Mouse (Mus musculus) cerebellum, adult 2 months (tissue): ENCODE measurements around the gene Lrrc42. TPM values are rescaled to one million over a fixed set of nuclear protein-coding genes. Genes with fewer than 3 reads are reported as not detected.

Experiments used
- DNase-seq, 2 experiments: peaks; one replicate each; pipeline ENCODE4 v3.0.0; 2021
- H3K27ac ChIP-seq: fragments of 200-500 bp; 2 replicates; pipeline ENCODE4 v1.5.1; 2012; ENCODE audit warnings: low read length, control low read depth, inconsistent platforms; ENCODE audit not compliant: insufficient read depth
- H3K27me3 ChIP-seq: fragments of 200-500 bp; 2 replicates; pipeline ENCODE4 v1.6.1; 2012; ENCODE audit warnings: inconsistent platforms, mild to moderate bottlenecking, low read length, moderate library complexity; ENCODE audit not compliant: control insufficient read depth, insufficient read depth
- H3K4me1 ChIP-seq: fragments of 200-500 bp; 2 replicates; pipeline ENCODE4 v1.6.1; 2011; ENCODE audit warnings: low read length; ENCODE audit not compliant: control insufficient read depth, insufficient read depth
- H3K4me3 ChIP-seq: fragments of 200-500 bp; replicated peaks from 2 replicates; pipeline ENCODE3; 2011; ENCODE audit warnings: mild to moderate bottlenecking, low read depth, low read length, control low read depth; ENCODE audit not compliant: insufficient read depth
- CTCF ChIP-seq: fragments of 200-500 bp; IDR thresholded peaks from 2 replicates; pipeline ENCODE4 v1.5.1; 2011; ENCODE audit warnings: low read depth, mild to moderate bottlenecking, control low read depth, low read length, moderate library complexity, borderline replicate concordance; ENCODE audit not compliant: insufficient read depth
- POLR2A ChIP-seq: fragments of 200-500 bp; IDR thresholded peaks from 2 replicates; pipeline ENCODE4 v1.6.1; 2011; ENCODE audit warnings: low read length, control low read depth, borderline replicate concordance; ENCODE audit not compliant: insufficient read depth
- WGBS: fragments of 180-500 bp; shearing (Covaris S2); methylation state at CpG from one replicate; pipeline ENCODE4 v1.1.7; 2018; 5-methylcytosine and 5-hydroxymethylcytosine counted together
- polyA plus RNA-seq: library from polyadenylated mRNA; depleted of rRNA; stranded (reverse); fragments of >200 nt; gene quantifications from 2 replicates; pipeline ENCODE4 v1.2.3, GENCODE M21; 2012; rRNA removed

Lrrc42 gene
- polyA plus RNA-seq, 1 experiment: 24.1 TPM

GRCm38 (mm10) chr4:107207016-107207415 lies 46.3 kb downstream of the Lrrc42 start:
- Histone ChIP-seq H3K27me3 (no peaks in the 10 kb centered on the region), H3K4me1 (no peaks in the 10 kb centered on the region), H3K4me3 (no peak overlapping the region), H3K27ac (no peak overlapping the region)
- DNase-seq: no peak
- WGBS: 98% methylated on average over 2 of the region's 2 CpGs
- no peak for TF ChIP-seq POLR2A
- no peak for TF ChIP-seq CTCF

- H3K27me3 ChIP-seq: no peaks in the 10 kb centered on the region
- DNase-seq: no peak
- no peaks in the 10 kb centered on the region for H3K4me1 ChIP-seq
- no peak overlapping the region for H3K27ac ChIP-seq
- no peak overlapping the region for H3K4me3 ChIP-seq
- WGBS: 92% methylated on average over 7 of the region's 7 CpGs
- TF ChIP-seq POLR2A: no peak
These were observed 50.3 kb downstream of the Lrrc42 start for GRCm38 (mm10) chr4:107203001-107203400.

- no peak for DNase-seq
- no peaks in the 10 kb centered on the region for H3K4me1 ChIP-seq
- H3K4me3 ChIP-seq: no peak overlapping the region
- H3K27me3 ChIP-seq: no peaks in the 10 kb centered on the region
- WGBS: 96% methylated on average over 3 of the region's 3 CpGs
- H3K27ac ChIP-seq: no peak overlapping the region
- TF ChIP-seq CTCF (no peak), POLR2A (no peak)
These were observed 51.6 kb downstream of the Lrrc42 start for GRCm38 (mm10) chr4:107201779-107202178.

- H3K4me3 ChIP-seq: no peak overlapping the region
- TF ChIP-seq POLR2A: no peak
- TF ChIP-seq CTCF: no peak
- 95% methylated on average over 5 of the region's 5 CpGs for WGBS
- H3K27me3 ChIP-seq: no peaks in the 10 kb centered on the region
- no peaks in the 10 kb centered on the region for H3K4me1 ChIP-seq
- DNase-seq: no peak
- H3K27ac ChIP-seq: no peak overlapping the region
These were observed 55.3 kb downstream of the Lrrc42 start for GRCm38 (mm10) chr4:107198072-107198471.

- Histone ChIP-seq H3K4me1 (no peaks in the 10 kb centered on the region), H3K27me3 (no peaks in the 10 kb centered on the region), H3K27ac (no peak overlapping the region), H3K4me3 (no peak overlapping the region)
- TF ChIP-seq POLR2A (no peak), CTCF (no peak)
- no peak for DNase-seq
- 93% methylated on average over 2 of the region's 2 CpGs for WGBS
These were observed 56.9 kb downstream of the Lrrc42 start for GRCm38 (mm10) chr4:107196454-107196853.

- no peaks in the 10 kb centered on the region for H3K4me1 ChIP-seq
- TF ChIP-seq POLR2A (no peak), CTCF (no peak)
- 95% methylated on average over 3 of the region's 3 CpGs for WGBS
- H3K27me3 ChIP-seq: no peaks in the 10 kb centered on the region
- H3K4me3 ChIP-seq: no peak overlapping the region
- DNase-seq: no peak
- H3K27ac ChIP-seq: no peak overlapping the region
These were observed 59.5 kb downstream of the Lrrc42 start for GRCm38 (mm10) chr4:107193841-107194240.

GRCm38 (mm10) chr4:107185703-107186102 lies 67.6 kb downstream of the Lrrc42 start:
- Histone ChIP-seq H3K27ac (no peak overlapping the region), H3K4me3 (no peak overlapping the region), H3K4me1 (no peaks in the 10 kb centered on the region; the same call in 1 of the 2 replicates), H3K27me3 (no peaks in the 10 kb centered on the region)
- DNase-seq: no peak
- TF ChIP-seq CTCF (no peak), POLR2A (no peak)
- WGBS: 49% methylated on average over 3 of the region's 3 CpGs

Other genes starting within 250 kb of the Lrrc42 start
- 99.5 and 107 TPM in 2 replicates for gene Mrpl37, start 186.7 kb downstream of the Lrrc42 start, polyA plus RNA-seq
- gene Cyb5rl, start 186.5 kb downstream of the Lrrc42 start, polyA plus RNA-seq: 5.5 and 5.7 TPM in 2 replicates
- gene Cdcp2, start 156.6 kb downstream of the Lrrc42 start, polyA plus RNA-seq: not detected in 2 replicates
- 258 and 285 TPM in 2 replicates for gene Tmem59, start 75.1 kb downstream of the Lrrc42 start, polyA plus RNA-seq
- gene Tceanc2, start 74.4 kb downstream of the Lrrc42 start, polyA plus RNA-seq: 9.9 and 10.0 TPM in 2 replicates
- not detected in 2 replicates for gene Ldlrad1, start 44.4 kb downstream of the Lrrc42 start, polyA plus RNA-seq
- gene Hspb11, start 61 bp upstream of the Lrrc42 start, polyA plus RNA-seq: 22.5 and 23.5 TPM in 2 replicates
- 0.21 and 0.27 TPM in 2 replicates for gene Dio1, start 53.6 kb upstream of the Lrrc42 start, polyA plus RNA-seq
- gene Yipf1, start 60.8 kb upstream of the Lrrc42 start, polyA plus RNA-seq: 47.1 and 50.9 TPM in 2 replicates
- 13.2 and 16.1 TPM in 2 replicates for gene Ndc1, start 114.3 kb upstream of the Lrrc42 start, polyA plus RNA-seq
- gene Glis1, start 181.1 kb upstream of the Lrrc42 start, polyA plus RNA-seq: 0.38 and 0.46 TPM in 2 replicates